Mouse (Mus musculus) cerebellum, adult 9-11 months (tissue): ENCODE data around the gene Unc5c.

Experiments
- DNase-seq: peaks from one replicate; pipeline ENCODE4 v3.0.0; 2022

Unc5c gene

DNA sequence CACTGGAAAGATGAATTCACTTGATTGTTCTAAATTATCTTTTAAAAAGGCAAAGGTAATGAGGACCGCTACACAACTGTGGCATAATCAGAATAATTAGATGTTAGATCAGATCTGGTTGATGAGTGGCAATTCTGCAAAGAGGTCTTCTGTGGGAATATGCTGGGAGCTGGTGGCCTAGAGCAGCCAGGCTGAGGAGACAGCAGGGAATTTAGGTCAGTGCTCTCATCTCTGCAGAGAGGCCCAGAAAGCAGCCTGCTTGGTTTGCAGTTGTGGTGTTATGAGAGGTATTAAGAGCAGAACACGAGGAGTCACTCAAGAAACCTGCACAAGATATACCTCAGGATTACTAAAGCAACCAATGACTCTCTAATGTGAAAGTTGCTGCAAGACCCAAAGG, 133.9 kb downstream of the Unc5c start:
- DNase-seq, result peak; percentile 73

DNA sequence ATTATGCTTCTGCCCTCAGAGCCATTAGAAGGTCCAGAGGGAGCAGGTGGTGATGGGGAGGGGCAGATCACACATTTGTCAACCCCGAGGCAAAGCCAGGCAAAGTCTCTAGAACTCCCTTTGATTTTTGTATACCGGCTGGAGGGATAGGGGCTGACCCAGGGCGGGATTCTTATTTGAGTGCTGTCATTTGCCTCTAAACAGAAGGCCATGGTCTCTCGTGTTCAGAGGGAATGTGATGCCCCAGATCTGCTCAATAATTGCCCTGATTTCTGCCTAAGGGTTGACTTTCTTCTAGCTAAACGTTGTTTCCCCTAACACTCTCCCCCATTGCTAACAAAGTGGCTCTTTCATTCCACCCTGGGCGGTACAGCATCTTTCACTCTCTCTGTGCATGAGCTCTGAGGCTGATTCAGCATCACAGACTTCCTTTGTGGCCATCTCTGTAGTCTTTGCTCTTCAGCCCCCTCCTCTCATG, 136.1 kb downstream of the Unc5c start:
- peak; percentile 79 for DNase-seq

DNA sequence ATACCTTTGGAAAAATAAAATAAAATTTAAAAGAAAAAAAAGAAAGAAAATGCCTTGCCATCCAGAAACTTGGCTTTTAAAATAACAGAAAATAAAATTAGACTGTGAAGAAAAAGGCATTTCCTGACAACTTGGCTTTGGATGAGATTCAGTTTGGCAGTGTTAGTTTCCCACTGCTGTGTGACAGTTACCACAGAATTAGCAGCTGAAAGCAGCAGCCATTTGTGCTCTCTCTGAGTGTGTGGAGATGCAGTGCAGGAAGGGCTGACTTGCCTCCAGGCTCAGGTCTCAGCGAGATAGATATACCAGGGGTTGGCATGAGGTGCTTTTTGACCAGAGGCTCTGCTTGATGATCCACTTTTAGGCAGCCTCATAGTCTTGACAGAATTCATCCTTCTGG, 151.7 kb downstream of the Unc5c start:
- peak; percentile 59 for DNase-seq

DNA sequence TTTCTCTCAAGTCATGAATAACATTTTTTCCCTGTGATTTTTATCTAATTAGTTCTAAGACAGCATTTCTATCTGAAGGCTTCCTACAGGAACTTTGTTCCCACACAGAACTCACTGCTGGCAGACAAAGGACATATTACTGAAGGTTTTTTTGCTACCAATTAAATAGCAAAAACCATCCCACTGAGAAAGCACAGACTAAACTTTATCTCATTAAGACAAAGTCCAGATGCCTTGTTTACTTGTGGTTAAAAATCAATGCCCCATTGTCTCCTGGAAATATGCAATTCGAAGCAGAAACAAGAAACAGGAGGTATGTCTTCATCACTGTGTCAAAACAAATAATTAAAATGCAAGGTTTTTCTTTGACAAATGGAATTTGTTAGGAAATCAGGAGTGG, 153.7 kb downstream of the Unc5c start:
- no peak for DNase-seq

DNA sequence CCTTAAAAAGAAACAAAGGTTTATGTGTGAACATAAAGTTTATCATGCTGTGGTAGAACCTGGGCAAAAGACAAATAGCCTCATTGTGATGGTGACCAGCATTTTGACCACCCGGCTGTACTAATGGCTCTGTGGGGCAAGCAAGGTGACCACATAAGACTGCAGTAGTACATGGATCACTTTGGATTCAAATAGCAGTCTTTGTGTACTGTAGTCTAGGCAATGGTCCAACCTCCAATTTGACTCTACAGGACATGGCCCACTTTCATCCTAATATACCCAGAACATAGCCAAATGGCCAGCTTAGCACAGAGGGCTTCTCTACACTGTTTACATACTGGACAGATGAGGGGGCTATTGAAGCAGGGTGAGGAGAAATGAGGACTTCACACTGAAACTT, 156.5 kb downstream of the Unc5c start:
- DNase-seq, result peak; percentile 87

DNA sequence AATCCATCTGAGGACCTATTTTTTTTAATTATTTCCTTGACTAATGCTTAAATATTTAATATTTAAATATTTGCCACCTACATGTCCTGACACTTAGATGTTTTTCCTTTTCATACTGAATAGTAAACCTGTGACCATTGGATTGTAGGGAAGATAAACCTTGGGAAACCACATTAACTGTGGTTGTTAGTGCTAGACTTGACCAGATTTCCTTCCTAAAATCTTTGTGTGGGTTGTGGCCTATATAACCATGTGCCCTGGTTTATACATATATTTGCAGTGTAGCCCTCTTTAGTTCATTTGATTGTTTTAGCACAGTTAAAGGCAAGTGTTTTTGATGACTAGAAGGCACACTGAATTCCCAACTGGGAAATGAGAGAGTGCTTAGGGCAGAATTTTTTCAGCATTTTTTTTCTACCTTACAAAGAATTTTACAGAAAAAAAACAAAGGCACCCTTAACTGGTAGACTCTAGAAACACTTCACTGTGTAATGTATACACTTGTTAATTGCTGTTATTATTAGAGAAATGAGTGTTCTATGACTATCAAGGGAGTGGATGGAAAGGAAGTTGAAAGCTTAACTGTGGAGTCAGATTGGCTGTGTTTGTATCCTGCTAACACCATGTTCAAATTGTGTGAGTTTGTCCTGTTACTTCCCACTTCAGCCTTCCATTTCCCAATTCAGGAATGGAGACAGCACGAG, 162.1 kb downstream of the Unc5c start:
- no peak for DNase-seq

DNA sequence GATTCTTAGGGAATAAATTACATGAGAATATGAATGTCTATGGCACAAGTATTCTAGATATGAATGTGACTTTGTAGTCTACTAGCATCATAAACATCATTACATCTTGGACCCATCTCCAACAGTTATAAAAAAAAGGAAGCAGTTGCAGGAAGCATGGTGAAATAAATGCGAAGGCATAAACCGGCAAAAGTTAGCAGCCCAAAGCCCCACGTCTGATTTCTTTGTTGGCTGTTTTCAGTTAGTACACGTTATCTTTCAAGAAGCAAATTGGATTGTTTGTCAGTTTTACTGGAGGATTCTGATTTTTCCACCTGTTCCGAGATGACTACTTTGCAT, 162.6 kb downstream of the Unc5c start:
- no peak for DNase-seq

DNA sequence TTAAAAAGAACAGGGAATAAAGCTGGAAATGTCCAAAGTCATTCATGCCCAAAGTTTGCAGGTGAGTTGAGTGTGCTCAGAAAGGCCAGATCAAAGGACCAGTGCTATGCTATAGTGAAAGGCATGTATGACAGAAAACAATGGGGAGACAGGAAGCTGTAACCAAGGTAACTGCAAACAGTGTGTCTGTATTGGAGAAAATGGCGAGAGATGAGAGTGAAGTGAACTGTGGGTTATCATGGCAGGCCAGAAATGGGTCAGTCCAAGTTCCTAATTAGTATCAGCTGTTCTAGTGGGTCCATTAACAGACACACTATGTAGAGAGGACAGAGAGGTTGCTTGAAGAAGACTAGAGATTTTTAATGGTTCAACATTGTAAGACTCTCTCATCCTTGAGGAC, 164.4 kb downstream of the Unc5c start:
- no peak for DNase-seq

DNA sequence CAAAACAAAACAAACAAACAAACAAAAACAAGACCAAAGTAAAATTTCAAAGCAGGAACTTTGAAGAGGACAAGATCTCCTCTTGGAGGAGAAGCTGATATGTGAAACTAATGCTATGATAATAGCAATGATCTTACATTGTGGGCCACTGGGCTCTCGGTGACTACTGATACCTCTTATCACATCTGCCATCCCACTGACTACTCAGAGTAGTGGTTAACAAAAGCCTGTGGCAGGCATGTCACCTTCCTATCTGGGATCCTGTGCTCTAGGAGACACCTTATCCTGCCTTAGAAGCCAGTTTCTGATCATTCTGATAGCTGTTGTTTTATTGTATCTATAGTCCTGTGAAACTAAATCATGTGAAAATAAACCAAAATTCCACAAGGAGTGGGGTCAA, 172.9 kb downstream of the Unc5c start:
- DNase-seq, result no peak

DNA sequence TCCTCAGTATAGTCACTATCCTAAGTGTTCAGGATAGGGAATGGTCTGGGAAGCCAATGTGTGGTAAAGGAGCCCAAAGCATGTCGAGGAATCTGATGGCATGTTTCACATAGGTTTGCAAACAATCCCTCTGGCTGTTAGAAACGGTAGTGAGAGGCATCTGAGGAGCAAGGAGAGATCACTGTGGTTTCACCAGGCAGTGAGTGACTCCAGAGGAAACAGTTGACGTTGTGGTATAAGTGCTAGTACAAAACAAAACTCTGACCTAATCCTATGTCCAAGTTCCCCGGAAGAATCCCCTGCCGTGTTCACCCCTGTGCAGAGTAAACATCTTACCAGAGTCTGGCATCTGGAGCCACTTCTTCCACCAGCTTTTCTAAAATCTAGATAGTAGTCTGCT, 179.2 kb downstream of the Unc5c start:
- no peak for DNase-seq

DNA sequence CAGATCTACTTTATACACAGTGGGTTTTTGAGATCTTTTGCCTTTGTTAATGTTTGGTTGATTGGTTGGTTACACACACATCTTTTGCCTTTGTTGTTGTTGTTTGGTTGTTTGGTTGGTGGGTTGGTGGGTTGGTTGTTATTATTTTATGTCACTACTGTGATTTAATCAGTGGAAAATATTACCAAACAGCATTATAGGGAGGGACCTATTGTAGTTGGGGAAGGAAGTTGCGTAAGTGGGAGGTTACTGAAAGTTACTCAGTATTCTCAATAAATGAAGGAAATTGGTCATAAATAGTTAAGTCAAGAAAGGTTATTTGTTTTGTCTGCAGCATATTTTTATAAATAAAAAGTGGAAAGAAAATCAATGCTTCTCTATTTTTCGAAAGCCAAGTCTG, 181.6 kb downstream of the Unc5c start:
- no peak for DNase-seq

DNA sequence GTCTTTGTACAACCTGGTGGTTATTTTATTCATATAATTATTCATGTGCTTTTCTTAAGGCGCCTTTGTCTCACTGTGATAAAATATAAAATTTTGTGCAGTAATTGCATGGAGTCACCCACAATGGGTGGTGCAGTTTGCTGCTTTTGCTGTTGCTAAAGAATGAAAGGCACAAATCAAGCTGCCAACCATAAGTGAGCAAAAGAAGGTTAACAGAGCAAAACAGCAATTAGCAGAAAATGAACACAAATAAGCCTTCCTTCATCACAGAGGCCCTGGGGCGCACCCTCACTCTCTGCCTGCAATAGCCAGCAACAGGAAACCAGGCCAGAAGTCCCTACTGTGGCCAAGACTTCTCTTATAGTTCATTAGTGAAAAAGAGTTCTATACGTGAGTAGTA, 185.6 kb downstream of the Unc5c start:
- DNase-seq, result no peak

DNA sequence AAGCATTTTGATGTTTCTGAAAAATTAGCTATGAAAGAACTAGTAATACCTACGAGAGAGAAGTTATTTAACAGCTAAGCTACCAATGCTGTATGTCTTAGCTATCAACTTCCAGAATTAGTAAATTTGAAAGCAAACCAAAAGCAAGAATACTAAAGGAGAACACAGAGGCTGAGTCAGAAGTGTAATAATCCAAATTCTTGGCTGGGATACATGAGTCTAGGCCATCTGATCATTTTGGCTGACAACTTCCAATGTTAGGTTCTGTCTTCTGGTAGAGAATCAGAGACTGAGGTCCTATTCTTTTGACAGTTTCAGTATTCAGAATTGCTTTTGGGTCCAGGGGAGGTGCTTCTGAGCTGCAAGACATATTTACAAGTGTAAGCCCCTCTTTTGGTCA, 188.9 kb downstream of the Unc5c start:
- DNase-seq, result peak; percentile 23

DNA sequence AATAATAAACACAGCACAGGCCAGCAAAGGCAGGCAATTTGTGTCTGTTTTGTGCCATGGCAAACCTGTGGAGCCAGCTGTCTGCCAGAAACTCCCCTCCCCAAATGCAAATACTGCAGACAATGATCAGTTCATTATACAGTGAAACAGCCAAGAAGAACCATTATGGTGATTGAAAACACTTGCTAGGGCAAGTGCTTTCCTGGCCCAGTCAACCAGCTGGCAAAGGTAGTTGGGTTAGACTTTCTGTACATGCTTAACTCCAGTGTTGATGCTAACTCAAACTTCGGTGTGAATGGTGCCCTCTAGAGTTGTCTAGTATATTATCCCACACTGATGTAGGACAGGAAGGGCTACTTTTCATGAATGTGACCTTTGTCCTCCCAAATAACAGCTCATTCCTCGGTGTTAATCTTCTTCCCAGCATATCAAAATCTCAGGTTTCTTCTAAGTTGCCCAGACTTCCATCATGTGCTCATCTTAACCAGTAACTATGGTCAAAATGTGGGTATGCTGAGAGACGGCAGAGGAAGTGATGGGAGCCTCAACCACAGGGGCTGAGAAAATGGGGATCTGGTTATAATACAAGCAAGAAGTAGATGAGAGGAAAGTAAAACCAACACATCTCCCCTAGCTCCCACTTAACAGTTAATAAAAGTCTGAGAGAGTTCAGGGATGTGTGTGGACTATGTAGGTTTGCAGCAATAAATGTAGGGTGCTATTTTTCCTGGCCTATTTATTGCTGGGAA, 194.2 kb downstream of the Unc5c start:
- DNase-seq, result no peak

DNA sequence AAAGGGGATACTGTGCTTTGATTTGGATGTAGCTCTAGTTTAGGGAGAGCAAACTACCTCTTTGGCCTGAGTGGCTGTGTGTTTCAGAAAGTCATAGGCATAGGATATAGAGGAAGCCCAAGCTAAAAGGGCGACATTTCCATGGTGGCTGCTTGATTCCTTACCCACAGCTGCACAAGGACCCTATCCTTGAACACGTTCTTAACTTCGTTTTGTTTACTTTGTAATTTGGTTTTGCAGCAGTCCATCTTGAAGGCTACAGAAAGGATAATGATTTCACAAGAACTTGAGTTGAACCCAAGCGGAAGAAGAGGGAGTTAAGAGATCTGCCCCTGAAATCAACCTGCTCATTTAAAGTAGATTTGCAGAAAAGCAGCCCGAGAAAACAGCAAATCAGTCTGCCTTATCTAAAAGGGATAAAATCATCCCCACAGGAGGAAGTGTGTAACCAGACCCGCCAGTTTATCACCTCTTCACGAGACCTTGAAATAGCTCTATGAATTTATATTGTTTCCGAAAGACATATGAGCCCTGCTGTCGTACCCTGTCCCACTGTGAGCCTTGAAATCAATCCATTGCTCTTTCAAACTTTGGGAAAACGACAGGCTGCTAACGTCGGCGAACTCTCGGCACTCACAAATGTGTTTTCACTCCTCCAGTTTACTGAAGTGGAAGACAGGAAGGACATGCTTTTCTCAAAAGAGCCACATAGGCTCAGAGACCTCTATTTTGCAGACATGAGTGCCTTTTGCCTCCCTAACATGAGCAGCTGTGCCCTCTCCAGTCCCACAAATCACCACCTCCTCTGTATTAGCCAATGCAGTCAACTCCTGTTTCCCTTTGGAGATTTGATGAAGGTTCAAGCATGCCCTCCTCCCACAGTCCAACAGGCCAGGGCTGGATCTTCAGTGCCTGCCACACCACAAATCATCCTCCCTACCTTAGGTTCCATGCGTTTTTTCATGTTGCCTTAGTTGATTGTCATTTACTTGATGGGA, 195.3 kb downstream of the Unc5c start:
- DNase-seq, result no peak

DNA sequence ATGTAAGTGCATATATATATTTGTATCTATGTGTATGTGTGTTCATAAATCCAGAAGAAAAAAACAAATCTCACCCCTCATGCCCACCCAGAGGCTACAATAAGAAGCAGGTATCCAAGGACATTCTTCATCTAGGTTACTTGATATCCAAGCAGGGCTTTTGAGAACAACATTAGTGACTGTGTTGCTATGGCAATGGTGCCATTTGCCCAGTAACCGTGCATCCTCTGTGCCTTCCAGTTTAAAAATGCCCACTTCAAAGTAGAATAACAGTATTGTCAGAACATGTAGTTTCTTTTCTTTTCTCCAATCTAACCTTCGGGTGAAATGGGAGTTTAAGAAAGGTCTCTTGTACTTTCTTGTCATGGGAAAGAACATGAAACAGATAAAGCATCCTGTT, 224.1 kb downstream of the Unc5c start:
- DNase-seq, result no peak

DNA sequence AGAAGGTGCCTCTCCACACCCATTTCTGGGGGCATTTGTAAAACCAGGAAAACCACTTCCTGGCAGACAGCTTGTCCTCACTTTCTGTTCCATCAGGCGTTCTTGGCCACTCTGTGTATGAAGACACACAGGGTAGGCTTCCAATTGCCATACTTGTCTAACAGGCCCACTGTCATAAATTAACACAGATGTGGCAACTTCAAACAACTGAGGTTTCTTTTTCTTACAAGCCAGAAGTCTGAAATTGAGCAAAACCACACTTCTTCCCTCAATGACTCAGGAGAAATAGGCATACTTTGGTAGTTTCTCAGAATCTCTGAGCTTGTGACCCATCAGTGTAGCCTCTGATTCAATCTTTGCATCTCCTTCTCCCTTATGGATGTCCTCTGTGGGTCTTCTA, 225.7 kb downstream of the Unc5c start:
- no peak for DNase-seq

DNA sequence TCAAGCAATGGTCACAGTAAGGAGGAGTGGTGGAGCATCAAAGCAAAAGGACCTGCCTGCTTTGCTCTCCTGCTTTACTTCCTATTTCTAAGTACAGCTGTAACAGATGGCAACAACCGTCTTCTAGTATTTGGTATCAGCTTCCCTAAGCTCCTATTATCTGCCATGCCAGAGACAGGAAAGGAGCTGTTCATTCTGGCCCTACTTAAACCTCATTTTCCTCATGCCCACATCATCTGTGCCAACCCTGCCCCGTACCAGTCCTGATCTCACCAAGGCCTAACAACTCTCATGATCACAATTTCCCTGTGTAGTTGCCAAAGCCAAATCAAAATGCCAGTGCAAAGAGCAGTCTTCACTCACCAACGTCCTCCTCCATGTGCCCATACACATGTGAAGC, 226.4 kb downstream of the Unc5c start:
- DNase-seq, result no peak

DNA sequence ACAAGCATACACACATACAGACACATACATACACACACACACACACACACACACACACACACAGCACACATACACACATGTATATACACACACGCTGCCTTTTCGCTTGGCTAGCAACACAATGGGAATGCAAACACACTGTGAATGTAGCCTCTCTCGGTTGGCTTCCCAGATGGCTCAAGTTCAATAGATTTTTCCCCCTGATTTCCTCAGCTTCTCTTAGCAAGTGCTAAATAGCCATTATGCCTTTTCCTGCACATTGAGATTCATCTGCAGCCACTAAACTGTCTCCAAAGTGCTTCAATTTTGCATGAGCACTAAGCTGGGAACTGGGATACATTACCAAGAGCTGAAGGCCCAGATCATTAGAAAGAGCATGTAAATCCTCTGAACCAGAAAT, 226.8 kb downstream of the Unc5c start:
- no peak for DNase-seq

DNA sequence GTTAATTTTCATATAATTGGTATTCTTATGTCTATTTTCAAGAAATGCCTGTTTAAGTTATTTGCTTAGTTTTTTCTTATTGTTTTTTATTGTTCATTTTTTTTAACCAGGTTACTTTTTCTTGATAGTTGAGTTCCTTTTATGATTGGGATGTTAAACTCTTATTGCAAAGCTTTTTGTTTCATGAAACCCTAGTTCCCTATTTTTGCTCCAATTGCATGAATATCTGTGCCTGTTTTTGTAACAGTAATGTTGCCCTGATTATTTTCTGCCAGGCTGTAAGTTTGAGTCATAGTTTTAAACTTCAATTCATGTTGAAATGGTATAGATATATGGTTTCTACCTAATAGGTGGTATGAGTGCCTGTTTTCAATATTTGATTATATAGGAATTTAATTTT, 234.2 kb downstream of the Unc5c start:
- DNase-seq, result no peak

DNA sequence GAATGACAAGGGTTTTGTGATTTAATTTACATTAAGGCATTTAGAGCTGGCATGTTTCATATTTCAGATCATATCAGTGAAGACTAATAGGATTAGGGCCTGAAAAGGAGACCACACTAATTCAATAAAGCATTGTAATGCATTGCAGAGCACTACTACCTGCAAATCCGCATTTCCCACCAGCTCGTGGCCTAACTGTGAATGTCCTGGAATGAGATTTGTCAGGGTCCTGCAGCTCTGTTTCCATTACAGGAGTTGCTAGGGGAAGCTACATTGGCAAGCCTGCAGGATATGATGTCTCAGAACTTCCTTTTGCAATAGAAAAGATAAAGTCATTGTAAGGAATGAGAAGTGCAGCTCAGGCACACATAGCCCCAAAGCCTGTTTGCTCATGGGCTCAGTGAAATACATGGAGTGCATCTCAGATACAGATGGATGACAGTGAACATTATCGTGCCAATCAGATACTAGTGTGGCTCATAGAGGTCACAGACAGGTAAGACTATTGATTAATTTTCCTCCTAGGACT, 236.4 kb downstream of the Unc5c start:
- no peak for DNase-seq

DNA sequence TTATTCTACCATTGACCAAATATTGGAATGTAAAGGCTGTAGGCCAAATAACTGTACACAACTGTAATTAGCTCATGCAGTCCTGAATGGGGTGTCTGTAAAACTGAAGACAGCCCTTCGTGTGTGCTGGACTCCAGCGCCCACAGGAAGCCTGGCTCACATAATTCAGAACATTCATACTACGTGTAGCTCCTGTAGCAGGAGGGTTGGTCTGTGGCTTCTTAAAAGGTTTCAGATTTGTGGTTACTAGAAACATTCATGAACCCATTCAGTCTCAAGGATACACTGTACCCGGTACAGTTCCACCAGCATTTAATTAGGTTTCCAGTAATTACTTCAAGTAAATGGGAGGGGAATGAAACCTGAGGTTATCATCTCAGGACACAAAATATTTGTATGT, 246.6 kb downstream of the Unc5c start:
- DNase-seq, result no peak

DNA sequence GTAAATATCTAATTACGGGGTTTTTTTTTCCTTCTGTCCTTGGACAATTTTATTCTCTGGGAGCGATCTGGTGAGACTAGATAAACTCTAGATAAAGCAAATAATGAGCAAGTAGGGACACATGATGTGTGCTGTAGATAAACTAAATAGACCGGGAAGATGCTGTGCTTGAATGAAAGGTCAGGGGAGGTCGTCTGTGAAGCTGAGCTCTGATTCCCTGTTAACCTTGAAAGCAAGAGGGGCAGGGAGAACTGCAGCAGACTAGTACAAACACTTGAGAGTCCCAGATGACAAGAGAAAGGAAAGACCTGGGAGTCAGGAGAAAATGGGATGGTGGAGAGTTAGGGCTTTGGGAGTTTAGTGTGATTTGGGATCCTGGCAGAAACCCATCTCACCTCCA, 251.4 kb downstream of the Unc5c start:
- DNase-seq, result no peak
